Mouse (Mus musculus): ENCODE data around the gene Pcgf5. TPM values are rescaled to one million over a fixed set of nuclear protein-coding genes. Genes with fewer than 3 reads are reported as not detected.

The Pcgf5 gene
- polyA plus RNA-seq (2016; fragmentation: Nextera tagmentation; extraction: Ambion mirVana): 20.0 and 21.3 TPM in 2 replicates

DNA sequence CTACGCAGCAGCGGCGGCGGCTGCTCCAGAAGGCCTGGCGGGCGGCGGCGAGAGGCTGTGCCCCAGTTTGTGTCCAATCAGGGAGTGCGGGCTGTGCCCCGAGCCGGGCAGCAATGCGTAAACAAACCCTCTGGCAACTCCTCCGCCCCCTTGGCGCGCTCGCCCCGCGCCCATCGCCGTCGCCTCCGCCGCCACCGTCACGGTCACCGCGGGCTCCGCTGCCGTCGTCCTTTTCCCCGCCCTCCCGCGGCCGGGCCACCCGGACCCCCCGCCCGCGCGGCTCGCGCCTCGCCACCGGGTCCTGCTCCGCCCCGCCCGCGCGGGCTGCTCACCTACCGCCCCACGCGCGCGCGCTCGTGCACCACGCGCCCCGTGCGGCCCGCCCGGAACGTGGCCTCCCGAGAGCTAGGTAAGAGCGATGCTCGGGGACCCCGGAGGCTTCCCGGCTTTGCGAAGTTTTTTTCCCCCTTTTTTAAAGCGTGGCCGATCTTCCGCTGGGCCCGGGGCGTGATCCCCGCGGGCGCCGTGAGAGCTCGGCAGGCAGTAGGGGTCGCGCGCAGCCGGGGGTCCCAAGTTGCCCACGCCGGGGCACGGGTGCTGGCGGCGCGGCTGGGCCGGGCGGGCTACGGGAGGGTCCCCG, at the start of gene Pcgf5:
Gene Pcgf5, plus strand, starts transcription at position 149 of the 640 bp plus-strand sequence.
- Histone ChIP-seq H3K9ac (peak within 1 kb of the TSS; percentile 65), H3K36me3 (replicated peaks) (no peaks in the 10 kb centered on the region), H3K4me2 (peak within 1 kb of the TSS; percentile 99), H3K9me3 (no peaks in the 10 kb centered on the region), H3K27me3 (peaks cover 44% of the 10 kb centered on the region), H3K4me1 (peaks cover 5% of the 10 kb centered on the region), H3K4me3 (replicated peaks) (peak within 1 kb of the TSS; percentile 79), H3K27ac (no peak within 1 kb of the TSS)
- WGBS: under 1% methylated on average over 68 of the region's 92 CpGs
- ATAC-seq (ENCODE audit: low FRiP score): peak; percentile 84

DNA sequence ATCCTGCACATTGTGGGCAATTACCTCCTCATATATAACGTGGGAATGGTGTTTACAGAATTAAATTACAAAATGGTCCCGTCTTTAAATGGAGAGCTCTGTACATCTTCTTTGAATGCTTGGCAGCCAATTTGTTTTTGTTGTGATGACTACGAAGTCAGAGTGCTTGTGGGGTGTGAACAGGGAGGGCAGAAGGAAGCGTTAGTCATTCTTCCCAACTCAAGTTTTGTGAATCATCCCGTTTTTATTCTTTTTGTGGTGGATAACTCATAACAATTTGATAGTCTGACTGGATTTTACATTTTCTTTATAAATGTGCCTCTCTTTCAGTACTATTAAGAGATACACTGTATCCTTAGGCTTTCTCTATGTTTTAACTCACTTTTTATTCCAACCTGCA, 42.6 kb upstream of the Pcgf5 start:
- Histone ChIP-seq H3K27me3 (no peaks in the 10 kb centered on the region), H3K4me2 (no peak overlapping the region), H3K9ac (no peak overlapping the region), H3K4me1 (no peaks in the 10 kb centered on the region), H3K27ac (no peak overlapping the region), H3K36me3 (replicated peaks) (no peaks in the 10 kb centered on the region), H3K4me3 (replicated peaks) (no peak overlapping the region), H3K9me3 (no peaks in the 10 kb centered on the region)
- 76% methylated on average over 5 of the region's 5 CpGs for WGBS
- ATAC-seq (ENCODE audit: low FRiP score): no peak

GRCm38 (mm10) chr19:36314010-36314409, 34.1 kb upstream of the Pcgf5 start:
- no peaks in the 10 kb centered on the region for H3K4me1 ChIP-seq
- H3K27me3 ChIP-seq: no peaks in the 10 kb centered on the region
- no peak for ATAC-seq (ENCODE audit: low FRiP score)
- WGBS: 92% methylated on average over 5 of the region's 5 CpGs
- H3K36me3 ChIP-seq (replicated peaks): no peaks in the 10 kb centered on the region
- H3K4me2 ChIP-seq: no peak overlapping the region
- H3K9me3 ChIP-seq: no peaks in the 10 kb centered on the region
- H3K9ac ChIP-seq: no peak overlapping the region
- H3K4me3 ChIP-seq (replicated peaks): no peak overlapping the region
- no peak overlapping the region for H3K27ac ChIP-seq

GRCm38 (mm10) chr19:36319735-36320134, 28.4 kb upstream of the Pcgf5 start:
- H3K9ac ChIP-seq: no peak overlapping the region
- no peak overlapping the region for H3K27ac ChIP-seq
- H3K36me3 ChIP-seq (replicated peaks): no peaks in the 10 kb centered on the region
- no peaks in the 10 kb centered on the region for H3K9me3 ChIP-seq
- no peak for ATAC-seq (ENCODE audit: low FRiP score)
- H3K4me2 ChIP-seq: no peak overlapping the region
- H3K27me3 ChIP-seq: no peaks in the 10 kb centered on the region
- no peaks in the 10 kb centered on the region for H3K4me1 ChIP-seq
- 90% methylated on average over 4 of the region's 4 CpGs for WGBS
- no peak overlapping the region for H3K4me3 ChIP-seq (replicated peaks)

- no peaks in the 10 kb centered on the region for H3K27me3 ChIP-seq
- H3K9ac ChIP-seq: no peak overlapping the region
- H3K4me3 ChIP-seq (replicated peaks): no peak overlapping the region
- no peak overlapping the region for H3K4me2 ChIP-seq
- WGBS: 92% methylated on average over 3 of the region's 3 CpGs
- ATAC-seq (ENCODE audit: low FRiP score): no peak
- no peak overlapping the region for H3K27ac ChIP-seq
- no peaks in the 10 kb centered on the region for H3K9me3 ChIP-seq
- H3K4me1 ChIP-seq: no peaks in the 10 kb centered on the region
- no peaks in the 10 kb centered on the region for H3K36me3 ChIP-seq (replicated peaks)
These were observed 27.0 kb upstream of the Pcgf5 start for GRCm38 (mm10) chr19:36321066-36321465.

GRCm38 (mm10) chr19:36323326-36323725, 24.8 kb upstream of the Pcgf5 start:
- Histone ChIP-seq H3K9me3 (no peaks in the 10 kb centered on the region), H3K4me3 (replicated peaks) (no peak overlapping the region), H3K4me2 (no peak overlapping the region), H3K9ac (no peak overlapping the region), H3K4me1 (no peaks in the 10 kb centered on the region), H3K36me3 (replicated peaks) (no peaks in the 10 kb centered on the region), H3K27ac (no peak overlapping the region), H3K27me3 (no peaks in the 10 kb centered on the region)
- ATAC-seq (ENCODE audit: low FRiP score): no peak
- 77% methylated on average over 2 of the region's 2 CpGs for WGBS

DNA sequence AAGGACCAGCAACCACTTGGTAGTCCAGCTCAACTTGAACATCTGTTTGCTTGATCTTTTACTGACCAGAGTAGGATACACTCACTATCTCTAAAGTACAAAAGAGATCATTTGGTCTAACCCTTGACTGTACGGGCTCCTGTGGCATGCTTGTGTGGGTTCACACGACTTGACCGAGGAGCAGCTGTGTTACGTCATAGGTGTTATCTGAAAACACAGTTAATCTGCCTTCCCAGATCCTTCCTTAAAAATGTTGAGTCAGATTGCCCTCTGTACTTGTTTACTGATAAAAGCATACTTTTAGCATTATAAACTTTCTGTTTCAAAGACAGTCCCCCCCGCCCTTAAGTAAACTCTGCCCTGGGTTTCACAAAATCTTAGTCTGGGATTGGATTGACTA, 19.4 kb upstream of the Pcgf5 start:
- 90% methylated on average over 5 of the region's 5 CpGs for WGBS

DNA sequence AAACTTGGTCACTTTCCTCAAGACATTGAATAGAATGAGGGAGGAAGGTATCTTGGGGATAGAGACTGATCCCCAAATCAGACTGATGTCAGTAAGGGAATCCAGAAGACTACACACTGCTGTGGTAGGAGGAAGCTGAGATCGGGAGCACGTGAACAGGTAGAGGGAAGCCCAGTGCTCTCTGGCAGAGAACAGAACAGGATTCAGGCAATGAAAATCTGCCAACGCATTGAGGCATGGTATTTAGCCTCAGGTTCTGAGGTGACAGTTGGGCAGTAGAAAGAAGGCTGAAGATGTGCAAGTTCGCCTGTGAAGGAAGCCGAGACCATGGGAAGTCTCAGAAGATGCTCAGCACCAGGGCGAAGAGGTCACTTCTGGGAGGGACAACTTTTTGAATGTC, 733 bp upstream of the Pcgf5 start:
- Histone ChIP-seq H3K4me1 (peaks cover 5% of the 10 kb centered on the region), H3K9me3 (no peaks in the 10 kb centered on the region), H3K27me3 (peaks cover 44% of the 10 kb centered on the region), H3K36me3 (replicated peaks) (no peaks in the 10 kb centered on the region), H3K27ac (no peak overlapping the region), H3K4me3 (replicated peaks) (no peak overlapping the region; the same call in 1 of the 2 replicates), H3K4me2 (peak overlapping the region; percentile 99), H3K9ac (peak overlapping the region; percentile 65; the same call in 1 of the 2 replicates)
- ATAC-seq (ENCODE audit: low FRiP score): no peak
- WGBS: 26% methylated on average over 6 of the region's 6 CpGs

More for the DNA sequence above, 19.4 kb upstream of the Pcgf5 start:
- no peaks in the 10 kb centered on the region for H3K27me3 ChIP-seq
- no peak overlapping the region for H3K9ac ChIP-seq
- H3K9me3 ChIP-seq: no peaks in the 10 kb centered on the region
- H3K4me2 ChIP-seq: no peak overlapping the region
- ATAC-seq (ENCODE audit: low FRiP score): no peak
- no peaks in the 10 kb centered on the region for H3K36me3 ChIP-seq (replicated peaks)
- no peak overlapping the region for H3K4me3 ChIP-seq (replicated peaks)
- H3K4me1 ChIP-seq: no peaks in the 10 kb centered on the region
- no peak overlapping the region for H3K27ac ChIP-seq

- H3K36me3 ChIP-seq (replicated peaks): no peaks in the 10 kb centered on the region
- H3K9ac ChIP-seq: peak overlapping the region; percentile 65
- H3K4me2 ChIP-seq: peak overlapping the region; percentile 99
- ATAC-seq (ENCODE audit: low FRiP score): no peak
- peaks cover 5% of the 10 kb centered on the region for H3K4me1 ChIP-seq
- H3K27me3 ChIP-seq: peaks cover 44% of the 10 kb centered on the region
- no peak overlapping the region for H3K27ac ChIP-seq
- no peaks in the 10 kb centered on the region for H3K9me3 ChIP-seq
- WGBS: under 1% methylated on average over 10 of the region's 11 CpGs
- peak overlapping the region; percentile 79 for H3K4me3 ChIP-seq (replicated peaks)
These were observed 313 bp upstream of the Pcgf5 start for GRCm38 (mm10) chr19:36347831-36348160.

- ATAC-seq (ENCODE audit: low FRiP score): peak; percentile 75
- Histone ChIP-seq H3K4me3 (replicated peaks) (peak overlapping the region; percentile 79), H3K27ac (no peak overlapping the region), H3K9me3 (no peaks in the 10 kb centered on the region), H3K9ac (peak overlapping the region; percentile 65), H3K4me1 (peaks cover 5% of the 10 kb centered on the region), H3K4me2 (peak overlapping the region; percentile 99), H3K36me3 (replicated peaks) (no peaks in the 10 kb centered on the region), H3K27me3 (peaks cover 44% of the 10 kb centered on the region)
- WGBS: under 1% methylated on average over 84 of the region's 85 CpGs
These were observed 835 bp downstream of the Pcgf5 start for GRCm38 (mm10) chr19:36348801-36349486.

GRCm38 (mm10) chr19:36349487-36349955, 1.4 kb downstream of the Pcgf5 start:
- WGBS: 2% methylated on average over 15 of the region's 15 CpGs
- H3K4me2 ChIP-seq: peak overlapping the region; percentile 99
- H3K9ac ChIP-seq: peak overlapping the region; percentile 65; the same call in 1 of the 2 replicates
- no peak overlapping the region for H3K27ac ChIP-seq
- no peaks in the 10 kb centered on the region for H3K9me3 ChIP-seq
- no peaks in the 10 kb centered on the region for H3K36me3 ChIP-seq (replicated peaks)
- H3K4me3 ChIP-seq (replicated peaks): peak overlapping the region; percentile 79
- ATAC-seq (ENCODE audit: low FRiP score): peak; percentile 48; the same call in 1 of the 2 replicates
- H3K4me1 ChIP-seq: peaks cover 5% of the 10 kb centered on the region
- peaks cover 44% of the 10 kb centered on the region for H3K27me3 ChIP-seq

- H3K4me1 ChIP-seq: peaks cover 5% of the 10 kb centered on the region
- no peaks in the 10 kb centered on the region for H3K9me3 ChIP-seq
- ATAC-seq (ENCODE audit: low FRiP score): no peak
- no peak overlapping the region for H3K4me2 ChIP-seq
- no peak overlapping the region for H3K9ac ChIP-seq
- H3K4me3 ChIP-seq (replicated peaks): no peak overlapping the region
- 71% methylated on average over 11 of the region's 11 CpGs for WGBS
- no peak overlapping the region for H3K27ac ChIP-seq
- no peaks in the 10 kb centered on the region for H3K36me3 ChIP-seq (replicated peaks)
- H3K27me3 ChIP-seq: peaks cover 44% of the 10 kb centered on the region
These were observed 2.1 kb downstream of the Pcgf5 start for GRCm38 (mm10) chr19:36350181-36350580.

DNA sequence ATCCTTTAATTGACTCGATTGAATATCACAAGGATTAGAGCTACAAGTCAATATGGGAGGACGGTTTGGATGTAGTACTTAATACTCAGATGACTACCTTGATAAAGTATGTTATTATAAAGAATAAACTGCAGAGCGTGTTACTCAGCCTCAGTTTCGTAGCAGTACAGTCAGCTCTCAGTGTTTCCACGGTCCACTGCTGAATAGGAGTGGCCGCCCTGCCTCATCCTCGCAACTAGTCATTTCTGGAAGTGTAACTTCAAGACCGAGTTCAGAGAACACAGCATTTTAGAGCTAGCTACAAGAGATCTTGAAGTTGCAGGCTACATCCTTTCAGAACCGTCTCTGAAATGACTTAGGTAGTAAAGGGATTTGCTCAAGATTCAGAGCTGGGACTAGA, 2.8 kb downstream of the Pcgf5 start:
- ATAC-seq (ENCODE audit: low FRiP score): no peak
- WGBS: 92% methylated on average over 9 of the region's 9 CpGs
- peaks cover 41% of the 10 kb centered on the region for H3K27me3 ChIP-seq

More for the DNA sequence above, 2.8 kb downstream of the Pcgf5 start:
- H3K9me3 ChIP-seq: no peaks in the 10 kb centered on the region
- H3K4me2 ChIP-seq: no peak overlapping the region
- peaks cover 5% of the 10 kb centered on the region for H3K4me1 ChIP-seq
- no peak overlapping the region for H3K4me3 ChIP-seq (replicated peaks)
- H3K27ac ChIP-seq: no peak overlapping the region
- no peaks in the 10 kb centered on the region for H3K36me3 ChIP-seq (replicated peaks)
- H3K9ac ChIP-seq: no peak overlapping the region

Measured in forebrain, embryonic 12.5 days (tissue).